Mouse (Mus musculus) cerebellum, postnatal 14 days (tissue): ENCODE measurements around the gene Il10rb.

ENCODE experiments used
- DNase-seq, 2 experiments: peaks; one replicate each; pipeline ENCODE4 v3.0.0; 2021; ENCODE audit warnings: mixed read lengths in 2 of 2

Il10rb gene

DNA sequence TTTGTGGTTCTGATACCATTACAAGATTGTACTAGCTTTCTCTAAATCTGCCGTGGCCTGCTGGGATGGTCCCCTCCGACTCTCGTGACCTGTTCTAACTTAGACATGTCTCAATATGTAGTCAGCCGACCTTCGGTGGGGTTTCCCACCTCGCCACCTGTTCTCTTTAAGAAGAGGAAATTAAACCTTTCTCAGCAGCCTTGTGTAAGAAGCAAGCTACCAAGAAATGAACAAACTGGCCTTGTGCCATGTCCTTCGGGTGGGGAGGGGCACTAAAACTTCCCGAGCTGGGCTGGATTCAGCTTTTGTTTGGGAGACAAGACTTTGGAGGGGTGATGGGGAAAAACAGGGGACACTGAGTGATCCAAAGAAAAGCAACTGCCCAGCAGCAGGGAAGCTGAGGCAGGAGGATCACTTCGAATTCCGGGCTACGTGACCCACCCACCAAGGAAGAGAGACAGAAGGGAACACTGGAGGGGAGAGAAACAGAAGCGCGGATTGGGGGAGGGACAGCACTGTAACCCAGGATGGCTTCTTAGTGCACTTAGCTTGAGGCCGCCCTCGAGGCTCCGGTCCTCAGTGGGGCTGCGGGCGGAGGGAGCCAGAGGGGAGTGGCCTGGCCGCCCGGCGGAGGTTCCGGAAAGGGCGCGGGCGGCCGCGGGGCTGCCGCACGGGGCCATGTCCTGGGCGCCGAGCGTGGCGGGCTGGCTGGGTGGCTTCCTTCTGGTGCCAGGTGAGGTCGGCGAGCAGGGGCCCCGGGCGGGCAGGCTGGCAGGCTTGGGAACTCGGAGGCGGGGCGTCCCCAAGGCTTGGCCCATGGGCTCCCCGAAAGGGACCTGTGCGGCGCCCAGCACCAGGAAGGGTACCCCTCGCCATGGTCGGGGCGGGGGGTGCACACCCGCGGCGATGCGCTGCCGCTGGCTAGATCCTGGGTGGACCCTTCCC lies at the start of gene Il10rb:
Il10rb (plus strand) TSS at position 525 of the 945 bp plus-strand sequence.
- DNase-seq = peak; percentile 45 to 46

- DNase-seq = no peak
Observed at GRCm38 (mm10) chr16:91356760-91357525, 49.0 kb upstream of the Il10rb start.

DNA sequence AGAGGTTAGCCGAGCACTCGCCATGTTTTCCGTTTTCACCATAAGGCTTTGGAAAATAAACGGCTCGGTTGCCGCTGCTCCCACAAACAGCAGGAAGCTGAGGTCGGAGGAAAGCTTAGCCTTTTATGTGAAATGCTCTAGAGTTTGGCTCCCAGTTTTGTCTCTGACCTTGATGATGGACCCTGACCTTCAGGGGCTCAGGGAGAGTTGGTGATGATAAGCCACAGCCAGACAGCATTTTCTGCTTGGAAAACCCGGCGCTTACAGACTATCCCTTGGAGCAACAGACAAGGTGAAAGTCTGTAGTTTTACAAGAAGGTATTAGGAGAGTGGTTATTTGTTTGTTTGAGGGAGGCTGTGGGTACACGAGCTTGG lies 48.5 kb upstream of the Il10rb start:
- DNase-seq = no peak

DNA sequence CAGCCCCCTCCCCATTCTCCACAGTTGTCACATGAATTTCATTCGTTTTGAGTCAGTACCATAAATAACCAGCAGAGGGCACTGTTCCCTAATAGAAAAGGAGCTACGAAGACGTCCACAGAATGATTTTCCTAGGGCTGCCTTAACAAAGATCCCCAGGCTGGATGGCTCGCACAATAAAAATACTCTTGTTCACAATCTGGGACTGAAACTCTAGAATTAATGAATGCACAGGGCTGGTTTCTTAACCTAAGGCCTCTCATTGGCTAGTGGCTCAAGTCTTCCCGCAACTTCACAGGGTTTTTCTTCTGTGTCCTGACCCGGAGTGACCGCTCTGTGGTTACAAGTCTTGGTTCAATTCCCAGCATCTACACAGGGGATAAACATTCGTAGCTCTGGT lies 47.4 kb upstream of the Il10rb start:
- peak; percentile 84 to 85 for DNase-seq

DNA sequence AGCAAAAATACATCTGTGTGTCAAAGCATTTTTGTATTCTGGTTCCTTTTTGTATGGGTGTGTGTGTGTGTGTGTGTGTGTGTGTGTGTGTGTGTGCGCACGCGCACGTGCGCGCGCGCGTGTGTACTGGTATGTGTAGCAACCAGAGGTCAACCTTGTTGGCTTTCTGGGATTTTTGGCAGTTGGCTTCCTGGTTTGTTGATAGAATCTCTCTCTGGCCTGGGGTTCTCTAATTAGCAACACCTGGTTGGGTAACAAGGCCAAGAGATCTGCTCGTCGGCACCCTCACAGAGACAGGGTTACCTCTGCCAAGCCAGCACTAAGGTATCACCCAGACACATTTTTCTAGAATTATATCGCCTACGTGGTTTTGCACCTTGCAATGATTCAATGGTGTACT lies 46.4 kb upstream of the Il10rb start:
- no peak for DNase-seq

GRCm38 (mm10) chr16:91360162-91360561 lies 45.8 kb upstream of the Il10rb start:
- no peak for DNase-seq

DNA sequence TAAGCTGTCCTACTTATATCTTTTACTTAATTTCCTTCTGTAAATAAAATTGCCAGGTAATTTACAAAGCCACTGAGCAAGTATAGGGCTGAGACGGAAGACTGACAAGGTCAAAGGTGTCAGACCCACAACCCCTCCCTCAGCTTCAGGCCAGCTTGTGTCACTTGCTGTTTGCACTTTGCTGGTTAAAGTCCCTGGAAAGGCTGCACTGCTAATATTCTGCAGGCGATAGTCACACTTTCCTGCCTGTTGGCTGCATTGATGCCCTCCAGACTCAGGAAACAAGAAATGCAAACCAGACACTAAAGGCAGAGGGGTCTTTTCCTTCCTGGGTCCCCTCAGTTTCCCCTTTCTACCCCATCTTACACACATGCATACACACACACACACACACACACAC lies 44.0 kb upstream of the Il10rb start:
- DNase-seq = no peak

- no peak for DNase-seq
Observed at GRCm38 (mm10) chr16:91362616-91363272, 43.2 kb upstream of the Il10rb start.

DNA sequence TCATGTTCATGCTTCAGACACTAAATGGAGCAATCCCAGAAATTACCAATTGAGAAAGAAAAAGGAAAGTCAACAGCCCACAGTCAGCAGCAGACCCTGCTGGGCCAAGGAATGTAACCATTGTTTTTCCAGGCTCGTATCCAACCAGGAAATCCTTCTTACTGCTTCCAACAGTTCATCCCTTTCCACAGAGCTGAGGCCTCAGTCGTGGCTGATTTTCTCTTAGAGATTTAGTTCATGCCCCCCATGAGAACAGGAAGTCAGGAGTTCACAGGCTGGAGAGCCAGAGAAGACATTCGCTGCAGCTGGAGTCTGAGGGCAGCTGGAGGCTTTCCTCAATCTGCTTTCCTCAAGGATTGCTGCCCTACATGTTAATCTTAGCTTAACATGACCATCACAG lies 42.5 kb upstream of the Il10rb start:
- no peak for DNase-seq

- no peak for DNase-seq
Observed at GRCm38 (mm10) chr16:91366567-91366966, 39.4 kb upstream of the Il10rb start.

DNA sequence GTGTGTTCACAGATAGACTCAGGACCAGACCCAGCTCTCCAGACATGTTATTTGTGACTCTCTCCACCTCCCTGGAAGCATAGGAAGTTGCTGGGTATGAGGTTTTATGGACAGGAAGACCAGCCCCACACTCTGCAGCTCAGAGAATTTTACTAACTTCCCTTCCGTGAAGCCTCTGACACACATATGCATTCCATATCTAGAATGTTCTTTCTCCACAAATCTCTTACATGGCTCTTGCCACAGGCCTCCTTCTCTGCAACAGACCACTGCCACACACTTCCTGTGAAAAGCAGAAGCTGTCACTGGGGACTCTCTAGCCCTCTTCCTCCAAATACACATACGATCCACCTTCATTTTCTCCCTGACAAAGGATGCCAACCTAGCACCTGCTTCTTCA lies 38.9 kb upstream of the Il10rb start:
- DNase-seq = no peak

DNA sequence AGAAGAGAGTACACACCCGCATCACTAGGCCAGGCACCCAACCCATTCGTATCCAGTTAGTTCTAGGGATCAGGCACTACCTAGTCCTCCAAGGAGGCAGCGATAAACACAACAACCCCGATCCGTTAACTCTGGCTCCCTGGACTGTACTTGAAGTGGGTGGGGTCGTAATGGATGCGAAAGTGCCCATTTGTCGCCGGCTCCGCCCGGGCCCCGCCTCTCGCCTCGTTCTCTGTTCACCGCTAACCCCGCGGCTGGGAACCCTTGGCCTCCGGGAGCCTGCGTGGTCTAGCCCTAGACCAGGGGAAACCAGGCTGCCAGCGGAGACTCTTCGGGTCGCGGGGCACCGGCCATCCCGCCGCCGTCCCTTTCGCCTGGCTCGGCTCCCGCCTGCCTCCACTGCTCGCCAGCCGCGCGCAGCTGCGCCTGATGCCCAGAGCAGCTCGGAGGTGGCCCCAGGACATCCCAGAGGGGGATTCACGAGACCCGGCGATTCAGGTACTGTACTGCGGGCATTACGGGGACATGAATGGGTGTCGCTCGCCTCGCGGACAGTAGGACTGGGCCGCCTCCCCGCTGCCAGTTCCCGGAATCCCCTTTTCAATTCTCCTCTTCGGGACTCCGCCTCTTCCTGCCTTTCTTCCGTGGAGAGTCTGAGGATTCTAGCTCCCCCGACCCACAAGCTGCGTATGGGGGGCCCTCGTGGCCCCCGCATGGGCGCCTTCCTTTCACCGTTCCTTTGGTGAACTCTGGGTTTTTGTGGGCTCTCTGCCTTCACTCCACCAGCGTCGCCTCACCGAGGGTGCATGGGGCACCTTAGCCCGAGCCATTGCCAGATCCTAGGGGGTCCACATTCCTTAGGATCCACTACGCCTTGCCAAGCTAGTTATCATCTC lies 33.1 kb upstream of the Il10rb start, which contains the start of gene Ifnar2:
Ifnar2 (plus strand) TSS at position 207 of the 896 bp plus-strand sequence.
- DNase-seq = peak; percentile 74 to 79

DNA sequence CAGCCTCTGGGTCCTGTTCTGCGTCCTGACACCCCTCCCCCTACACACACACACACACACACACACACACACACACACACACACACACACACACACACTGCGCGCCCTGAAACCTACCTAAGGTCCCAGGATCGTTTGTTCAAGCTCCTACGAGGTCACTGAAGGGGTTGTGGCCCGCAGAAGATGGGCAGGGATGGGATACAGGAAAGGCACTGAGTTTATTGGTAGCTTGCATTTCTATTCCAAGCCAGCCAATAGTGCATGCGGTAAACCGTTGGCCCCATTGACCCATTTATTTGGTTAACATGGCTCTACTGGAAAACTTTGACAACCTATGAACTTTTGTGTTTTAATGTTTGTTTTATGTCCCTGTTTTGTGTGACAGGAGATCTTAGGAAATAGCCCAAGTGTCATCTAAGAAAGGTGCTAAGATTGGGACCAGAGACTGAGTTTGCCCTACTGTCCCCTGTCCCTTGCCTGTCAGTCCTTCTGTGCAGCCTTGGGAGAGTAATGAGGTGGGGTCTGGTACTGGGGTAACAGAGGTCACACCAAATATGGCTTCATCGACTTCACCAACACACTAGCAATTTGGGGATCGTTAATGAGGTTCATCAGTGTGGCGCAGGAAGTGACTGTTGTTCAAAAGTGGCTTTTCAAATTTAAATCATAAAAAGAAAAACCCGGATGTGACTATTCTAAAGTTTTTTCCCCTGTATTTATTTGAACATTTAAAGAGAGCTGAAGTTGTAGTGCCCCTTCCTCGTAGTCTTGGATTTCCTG lies 32.3 kb upstream of the Il10rb start:
- no peak for DNase-seq

- no peak for DNase-seq
Observed at GRCm38 (mm10) chr16:91374253-91374634, 31.7 kb upstream of the Il10rb start.

GRCm38 (mm10) chr16:91376701-91377100 lies 29.3 kb upstream of the Il10rb start:
- DNase-seq = no peak

- no peak for DNase-seq
Observed at GRCm38 (mm10) chr16:91378431-91378986, 27.5 kb upstream of the Il10rb start.

- no peak for DNase-seq
Observed at GRCm38 (mm10) chr16:91378991-91379390, 27.0 kb upstream of the Il10rb start.

- DNase-seq = no peak
Observed at GRCm38 (mm10) chr16:91379412-91379811, 26.6 kb upstream of the Il10rb start.

GRCm38 (mm10) chr16:91380151-91380550 lies 25.8 kb upstream of the Il10rb start:
- no peak for DNase-seq

DNA sequence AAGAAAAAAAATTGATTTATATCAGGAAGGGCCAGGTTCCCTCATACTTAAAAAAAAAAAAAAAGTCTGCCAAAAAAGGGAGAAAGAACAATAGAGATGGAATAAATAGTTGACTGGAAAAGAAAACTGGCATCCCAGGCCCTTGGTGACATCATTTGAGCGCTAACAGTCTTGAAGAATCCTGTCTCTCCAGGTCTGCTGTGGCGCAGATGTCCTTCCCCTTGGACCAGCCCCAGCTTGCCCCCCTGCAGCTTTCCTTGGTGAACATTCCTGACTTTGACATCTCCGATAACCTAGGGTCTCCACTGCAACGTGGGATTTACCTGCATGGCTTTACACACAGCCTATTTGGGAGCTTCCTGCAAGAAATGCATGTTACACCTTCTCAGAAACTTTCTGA lies 24.4 kb upstream of the Il10rb start:
- DNase-seq = no peak

DNA sequence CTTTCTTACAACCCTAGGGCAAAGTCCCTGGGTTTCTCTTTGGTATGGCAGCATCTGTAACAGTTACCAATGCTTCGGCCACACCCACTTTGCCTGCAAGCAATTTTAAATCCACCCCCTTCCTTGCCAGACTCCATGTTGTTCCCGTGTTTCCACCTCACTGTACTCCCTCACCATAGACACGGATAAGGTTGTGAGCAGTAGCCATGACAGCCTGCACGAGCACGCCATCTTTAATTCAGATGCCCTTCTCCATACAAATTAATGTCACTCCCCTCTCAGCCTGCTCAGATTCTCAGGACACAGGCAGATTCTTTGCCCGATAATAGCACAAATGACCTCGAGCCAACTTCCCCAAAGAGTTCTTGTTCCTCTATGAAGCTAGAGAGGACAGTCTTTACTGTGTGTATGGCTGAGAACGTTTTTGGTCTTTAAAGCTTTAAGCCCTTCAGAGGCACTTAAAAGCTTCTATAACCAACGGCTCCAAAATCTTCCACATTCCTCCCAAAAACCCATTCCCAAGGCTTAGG lies 23.6 kb upstream of the Il10rb start:
- no peak for DNase-seq
